Mouse (Mus musculus): Measurements from ENCODE around the gene Prom1.
A peak's percentile ranks its signal among the peaks of the same experiment; 100 is the strongest.
"Not testable (repeated sequence)": the region's sequence is repeated elsewhere in the genome, so short reads cannot be mapped to it uniquely, and the experiment has no call there.

Prom1 gene

DNA sequence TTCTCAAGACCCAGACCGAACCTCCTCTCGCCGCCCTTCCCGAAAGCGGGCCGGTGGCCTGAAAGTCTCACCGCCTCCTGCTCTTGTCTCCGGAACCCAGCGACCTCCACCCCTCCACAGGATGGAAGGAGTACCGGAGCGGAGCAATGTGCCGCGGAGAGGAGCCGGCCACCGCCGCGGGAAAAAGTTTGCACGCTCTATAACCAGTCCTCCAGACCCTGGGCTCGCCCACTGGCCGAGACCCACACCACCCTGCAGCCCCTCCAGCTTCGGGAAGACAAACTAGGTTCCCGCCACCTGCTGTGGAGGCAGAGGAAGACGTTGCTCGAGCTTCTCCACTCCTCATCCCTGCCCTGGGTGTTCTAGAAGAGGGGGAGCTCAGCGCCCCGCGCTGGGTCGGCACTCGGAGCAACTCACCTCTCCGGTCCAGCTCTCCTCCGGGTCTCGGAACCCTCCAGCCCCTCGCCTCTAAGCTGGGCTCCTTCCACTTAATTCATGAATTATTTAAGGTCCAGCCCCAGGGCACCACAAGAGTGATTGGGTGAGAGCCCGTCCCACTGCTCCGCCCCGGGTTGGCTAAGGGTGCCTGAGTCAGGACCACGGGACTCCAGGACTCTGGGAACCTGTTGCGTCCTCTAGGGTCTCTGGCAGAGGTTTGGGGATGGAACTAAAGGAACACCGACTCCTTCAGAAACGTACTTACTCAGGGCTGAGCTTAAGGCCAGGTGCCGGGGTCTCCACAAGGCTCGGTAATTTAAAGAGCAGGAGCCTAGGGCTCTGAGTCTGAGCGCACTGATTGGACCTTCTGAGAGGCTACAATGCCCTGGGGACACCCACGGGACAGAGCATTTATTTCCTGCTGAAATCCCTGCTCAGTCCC lies at the start of gene Prom1:
Prom1 (minus strand) TSS at position 802 of the 880 bp plus-strand sequence.
- DNase-seq (ENCODE audit: low spot score in 2 of 2) = peak; percentile 29

DNA sequence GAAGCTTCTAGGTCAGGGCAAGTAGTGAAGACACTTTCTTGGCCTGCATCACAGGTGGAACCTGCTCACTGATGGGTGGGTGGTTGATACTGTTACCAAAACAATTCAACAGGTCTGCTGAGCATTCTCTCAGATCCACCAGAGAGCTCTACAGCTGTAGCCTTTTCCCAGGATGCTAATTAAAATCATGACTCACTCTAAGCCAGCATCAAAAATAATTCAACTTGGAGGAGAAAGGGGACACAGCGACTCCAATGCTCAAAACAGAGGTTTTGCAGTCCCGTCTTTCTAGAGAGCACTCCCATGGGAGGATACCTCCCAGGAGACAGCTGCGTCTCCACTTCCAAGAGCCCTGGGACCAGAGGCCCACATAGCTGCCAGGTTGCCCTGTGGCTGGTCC lies 45.9 kb upstream of the Prom1 start:
- DNase-seq (ENCODE audit: low spot score in 2 of 2) = no peak

GRCm38 (mm10) chr5:44146437-44147332 lies 44.9 kb upstream of the Prom1 start:
- DNase-seq (ENCODE audit: low spot score in 2 of 2) = no peak

- DNase-seq (ENCODE audit: low spot score in 2 of 2) = no peak
Measured at GRCm38 (mm10) chr5:44143467-44144235, 41.8 kb upstream of the Prom1 start.

DNA sequence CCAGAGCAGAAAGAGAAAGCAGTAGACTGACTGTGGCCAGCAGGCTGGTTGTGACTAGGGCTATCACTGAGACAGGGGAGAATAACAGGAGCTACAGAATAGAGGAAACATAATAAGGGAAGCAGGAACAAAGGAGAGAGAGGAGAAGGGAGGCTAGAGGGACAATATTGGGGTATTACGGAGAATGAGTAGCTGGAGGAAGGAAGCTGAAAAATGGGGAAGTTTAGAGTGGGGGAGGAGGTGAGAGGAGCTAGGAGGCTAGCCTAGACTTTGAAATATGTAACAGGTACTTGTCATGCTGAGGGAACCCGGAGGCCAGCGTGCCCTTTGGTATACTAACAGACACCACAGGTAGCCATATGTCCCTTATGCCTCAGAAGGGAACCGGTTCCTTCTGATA lies 25.7 kb upstream of the Prom1 start:
- no peak for DNase-seq (ENCODE audit: low spot score in 2 of 2)

GRCm38 (mm10) chr5:44126574-44126973 lies 24.7 kb upstream of the Prom1 start:
- DNase-seq (ENCODE audit: low spot score in 2 of 2) = not testable (repeated sequence)

- no peak for DNase-seq (ENCODE audit: low spot score in 2 of 2)
Measured at GRCm38 (mm10) chr5:44121390-44121789, 19.6 kb upstream of the Prom1 start.

DNA sequence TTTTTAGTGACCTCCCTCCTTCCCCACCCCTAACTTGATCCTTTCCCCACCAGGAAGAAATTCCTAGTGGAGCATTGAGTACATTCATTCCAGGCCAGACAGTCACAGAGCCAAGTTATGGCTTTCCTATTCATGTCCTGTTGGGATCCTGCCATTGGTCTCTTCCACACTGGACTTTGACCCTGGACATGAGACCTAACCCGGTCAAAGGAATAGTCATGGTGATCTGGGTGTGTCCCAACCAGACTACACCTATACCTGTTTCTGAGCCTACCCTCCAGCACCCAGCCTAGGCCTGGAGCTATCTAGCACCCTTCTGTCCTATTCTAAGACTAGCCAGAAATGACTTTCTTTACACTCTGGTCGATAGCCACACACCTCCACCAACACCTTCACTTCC lies 11.3 kb upstream of the Prom1 start:
- no peak for DNase-seq (ENCODE audit: low spot score in 2 of 2)

DNA sequence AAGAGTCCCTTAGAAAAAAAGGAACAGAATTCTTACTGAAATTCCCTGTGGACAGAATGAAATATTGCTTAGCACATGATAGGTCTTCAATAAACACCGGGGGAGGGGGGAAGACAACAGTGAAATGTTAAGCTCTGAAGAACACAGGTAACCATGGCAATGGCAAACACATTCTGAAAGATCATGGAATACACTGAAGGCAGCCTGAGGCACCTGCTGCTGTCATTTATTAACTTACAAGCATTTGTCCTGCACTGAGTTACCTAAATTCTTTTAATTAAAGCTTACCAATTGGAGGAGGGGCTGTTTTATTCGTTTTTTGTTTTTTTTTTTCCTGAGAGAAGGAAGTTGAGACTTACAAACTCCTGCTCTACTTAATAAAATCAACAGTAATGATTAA lies 7.3 kb upstream of the Prom1 start:
- no peak for DNase-seq (ENCODE audit: low spot score in 2 of 2)

DNA sequence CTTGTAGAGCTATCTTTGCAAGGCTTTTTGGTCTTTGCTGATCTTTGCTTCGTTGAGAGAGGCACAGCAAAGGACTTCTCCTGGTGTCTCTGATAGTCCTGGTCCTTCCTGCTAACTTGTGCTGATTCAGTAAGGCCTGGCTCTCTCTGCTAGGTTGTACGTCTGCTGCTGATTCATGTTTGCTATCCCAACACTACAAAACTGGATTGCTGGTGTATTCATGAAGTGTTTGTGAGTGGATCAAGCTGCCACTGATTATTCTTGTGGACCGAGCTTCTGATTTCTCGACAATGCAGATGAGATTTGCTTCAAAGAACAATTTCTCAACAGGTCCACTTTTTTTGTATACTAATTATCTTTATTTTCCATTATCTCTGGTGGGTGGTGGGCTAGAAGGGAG lies 6.3 kb upstream of the Prom1 start:
- DNase-seq (ENCODE audit: low spot score in 2 of 2) = no peak

DNA sequence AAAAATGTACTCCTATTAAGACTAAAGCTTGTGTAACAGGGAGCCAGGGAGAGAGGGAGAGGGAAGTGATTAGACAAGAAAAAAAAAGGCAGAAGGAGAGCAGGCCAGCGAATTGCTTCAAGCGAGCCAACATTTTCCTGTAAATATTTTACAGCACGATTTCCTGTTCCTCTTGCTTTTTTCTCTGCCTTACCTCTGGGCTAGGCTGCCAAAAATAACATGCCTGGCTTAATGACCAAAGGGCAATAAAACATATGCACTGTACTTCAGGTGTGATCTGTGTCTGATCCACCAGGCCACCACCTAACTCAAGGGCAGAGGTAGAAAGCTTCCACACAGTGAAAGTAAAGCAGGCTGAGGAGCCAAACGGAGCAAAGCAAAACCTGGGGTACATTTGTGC lies 3.4 kb upstream of the Prom1 start:
- DNase-seq (ENCODE audit: low spot score in 2 of 2) = no peak

GRCm38 (mm10) chr5:44104686-44105085 lies 2.9 kb upstream of the Prom1 start:
- DNase-seq (ENCODE audit: low spot score in 2 of 2) = no peak

GRCm38 (mm10) chr5:44104120-44104519 lies 2.3 kb upstream of the Prom1 start:
- DNase-seq (ENCODE audit: low spot score in 2 of 2) = no peak

- no peak for DNase-seq (ENCODE audit: low spot score in 2 of 2)
Measured at GRCm38 (mm10) chr5:44103121-44103520, 1.3 kb upstream of the Prom1 start.

DNA sequence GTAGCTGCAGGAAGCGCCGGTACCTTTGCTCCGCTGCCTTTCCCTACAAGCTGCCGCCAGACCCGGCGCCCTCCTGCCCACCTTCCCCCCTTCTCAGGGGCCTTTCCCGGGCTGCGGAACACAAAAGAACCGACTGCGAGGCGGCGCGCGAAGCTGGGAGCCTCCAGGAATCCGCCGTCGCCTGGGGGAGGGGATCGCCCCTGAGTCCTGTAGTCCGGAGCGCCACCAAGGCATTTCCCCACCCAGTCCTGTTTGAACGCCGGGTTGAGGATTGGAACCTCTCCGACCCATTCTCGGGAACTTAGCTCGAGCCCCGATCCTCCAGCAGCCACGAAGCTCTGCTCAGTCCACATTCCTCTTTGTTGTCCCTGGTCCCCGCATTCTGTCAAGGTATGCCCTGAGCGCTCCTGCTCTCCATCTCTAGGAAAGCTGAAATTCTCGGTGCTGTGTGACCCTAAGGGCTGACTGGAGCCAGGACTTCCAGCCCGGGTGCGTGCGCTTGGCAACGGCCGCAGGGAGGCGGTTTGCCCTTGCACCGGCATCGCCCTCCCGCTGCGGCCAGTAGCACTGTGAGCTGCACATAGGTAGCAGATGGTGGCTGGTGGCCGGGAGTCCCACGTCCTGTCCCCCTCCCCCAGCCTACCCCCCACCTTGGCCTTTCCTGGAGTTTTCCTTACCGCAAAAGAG lies 1.1 kb downstream of the Prom1 start:
- peak; percentile 36 to 43 for DNase-seq (ENCODE audit: low spot score in 2 of 2)

- DNase-seq (ENCODE audit: low spot score in 2 of 2) = no peak
Measured at GRCm38 (mm10) chr5:44100187-44100543, 1.7 kb downstream of the Prom1 start.

- DNase-seq (ENCODE audit: low spot score in 2 of 2) = no peak
Measured at GRCm38 (mm10) chr5:44096996-44097395, 4.8 kb downstream of the Prom1 start.

GRCm38 (mm10) chr5:44096106-44096505 lies 5.7 kb downstream of the Prom1 start:
- no peak for DNase-seq (ENCODE audit: low spot score in 2 of 2)

DNA sequence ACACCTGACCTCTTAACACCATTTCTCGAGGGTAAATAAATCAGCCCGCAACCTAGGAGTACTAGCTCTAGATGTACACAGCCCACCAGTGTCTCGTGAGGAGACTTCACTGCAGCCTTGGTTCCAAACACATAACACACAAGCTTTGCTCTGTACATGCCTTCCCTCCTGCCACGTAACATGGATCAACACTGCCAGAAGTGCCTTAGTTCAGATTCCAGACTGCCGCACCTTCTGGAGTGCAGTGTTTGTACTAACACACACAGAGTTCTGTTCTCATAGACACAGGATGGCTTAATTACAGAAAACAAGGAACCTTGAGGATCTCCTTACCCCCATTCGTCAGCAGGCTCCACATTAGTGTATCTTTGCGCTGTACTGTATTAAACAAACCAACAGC lies 6.1 kb downstream of the Prom1 start:
- no peak for DNase-seq (ENCODE audit: low spot score in 2 of 2)

DNA sequence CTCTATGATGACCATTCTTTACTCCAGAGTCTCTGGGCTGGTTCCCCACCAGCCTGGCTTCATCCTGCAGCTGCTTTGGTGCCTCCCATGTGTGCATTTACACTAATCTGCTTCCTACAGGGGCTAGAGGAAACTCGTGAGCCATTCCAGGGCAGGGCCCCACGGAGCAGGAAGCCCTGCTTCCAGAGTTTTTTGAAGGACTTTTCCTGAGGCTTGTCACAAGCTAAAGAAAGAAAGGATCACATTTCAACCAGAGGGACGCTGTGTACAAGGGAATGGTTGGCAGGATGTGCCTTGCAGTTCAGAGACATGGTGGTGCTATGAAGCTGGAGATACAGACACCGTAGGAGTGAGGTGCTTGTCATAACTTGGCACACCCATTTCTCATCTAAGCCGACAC lies 14.8 kb downstream of the Prom1 start:
- no peak for DNase-seq (ENCODE audit: low spot score in 2 of 2)

DNA sequence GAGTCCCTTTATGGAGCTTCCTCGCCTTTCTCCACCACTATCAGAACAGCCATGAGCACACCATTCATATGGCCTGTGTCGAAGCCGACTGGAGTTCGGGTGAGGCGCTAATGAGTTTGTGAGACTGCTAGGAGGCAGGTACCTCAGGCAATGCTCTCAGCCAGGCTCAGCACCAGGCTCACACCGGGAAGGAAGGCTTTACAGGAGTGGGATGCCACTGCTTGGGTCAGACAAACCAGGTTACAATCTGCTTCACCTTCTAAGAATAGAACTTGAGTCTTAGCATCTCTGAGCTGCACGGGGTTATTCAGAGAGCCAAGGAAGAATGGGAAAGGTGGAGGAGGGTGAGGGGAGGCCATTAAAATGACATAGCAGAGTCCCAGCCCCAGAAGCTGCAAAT lies 16.0 kb downstream of the Prom1 start:
- DNase-seq (ENCODE audit: low spot score in 2 of 2) = no peak
